Mouse (Mus musculus) frontal cortex, postnatal 10 days (tissue): ENCODE measurements around the gene Lrrc23.
"Not testable (repeated sequence)": the region's sequence is repeated elsewhere in the genome, so short reads cannot be mapped to it uniquely, and the experiment has no call there.

Experiments
- DNase-seq, 2 experiments: peaks; one replicate each; pipeline ENCODE4 v3.0.0; 2022; ENCODE audit warnings: low spot score in 2 of 2, mixed read lengths in 1 of 2

Lrrc23 gene

DNA sequence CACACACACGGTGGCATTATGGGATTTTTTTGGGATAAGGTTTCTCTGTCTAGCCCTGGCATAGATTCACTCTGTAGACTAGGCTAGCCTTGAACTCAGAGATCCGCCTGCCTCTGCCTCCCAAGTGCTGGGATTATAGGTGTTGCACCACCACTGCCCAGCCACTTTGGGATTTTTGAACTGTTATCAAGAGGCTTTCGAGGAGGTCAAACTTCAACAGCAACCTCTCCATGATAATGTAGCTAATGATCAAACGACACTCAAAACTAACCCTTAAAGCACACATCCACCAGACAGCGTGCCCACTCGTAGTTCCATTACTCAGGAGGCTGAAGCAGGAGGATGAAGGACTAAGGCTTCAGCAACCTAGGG is 28.4 kb upstream of the Lrrc23 start:
- DNase-seq = no peak

DNA sequence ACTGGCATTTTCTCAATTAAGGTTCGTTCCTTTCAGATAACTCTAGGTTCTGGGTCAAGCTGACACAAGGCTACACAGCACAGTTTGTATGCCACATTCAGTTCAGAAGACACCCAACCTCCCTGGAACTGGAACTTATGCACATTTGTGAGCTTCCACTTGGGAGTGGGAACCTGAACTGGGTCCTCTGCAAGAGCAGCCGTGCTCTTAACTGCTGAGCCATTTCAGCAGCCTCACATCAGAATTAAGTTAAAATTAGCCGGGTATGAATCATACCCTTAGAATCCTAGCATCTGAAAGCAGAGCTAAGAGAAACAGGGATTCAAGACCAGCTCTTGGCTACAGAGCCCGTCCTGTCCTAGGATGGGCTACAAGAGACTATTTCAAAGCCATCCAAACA is 27.8 kb upstream of the Lrrc23 start:
- no peak for DNase-seq

GRCm38 (mm10) chr6:124806446-124807140 is 27.1 kb upstream of the Lrrc23 start:
- DNase-seq = no peak

GRCm38 (mm10) chr6:124805341-124806321 is 26.1 kb upstream of the Lrrc23 start:
- DNase-seq = peak; percentile 95 to 96

GRCm38 (mm10) chr6:124804341-124804740 is 24.8 kb upstream of the Lrrc23 start:
- DNase-seq = no peak

DNA sequence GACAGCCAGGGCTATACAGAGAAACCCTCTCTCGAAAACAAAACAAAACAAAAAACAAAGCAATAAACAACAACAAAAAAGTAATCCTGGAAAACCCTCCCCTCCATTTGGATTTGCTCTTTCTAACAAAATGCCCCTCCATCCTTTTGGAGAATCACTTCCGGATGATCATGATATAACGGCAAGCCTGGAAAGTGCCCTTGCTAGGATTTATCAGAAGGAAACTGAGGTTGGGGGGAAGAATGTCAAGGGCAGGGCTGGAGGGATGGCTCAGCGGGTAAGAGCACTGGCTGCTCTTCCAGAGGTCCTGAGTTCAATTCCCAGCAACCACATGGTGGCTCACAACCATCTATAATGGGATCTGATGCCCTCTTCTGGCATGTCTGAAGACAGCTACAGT is 24.2 kb upstream of the Lrrc23 start:
- DNase-seq = not testable (repeated sequence)

DNA sequence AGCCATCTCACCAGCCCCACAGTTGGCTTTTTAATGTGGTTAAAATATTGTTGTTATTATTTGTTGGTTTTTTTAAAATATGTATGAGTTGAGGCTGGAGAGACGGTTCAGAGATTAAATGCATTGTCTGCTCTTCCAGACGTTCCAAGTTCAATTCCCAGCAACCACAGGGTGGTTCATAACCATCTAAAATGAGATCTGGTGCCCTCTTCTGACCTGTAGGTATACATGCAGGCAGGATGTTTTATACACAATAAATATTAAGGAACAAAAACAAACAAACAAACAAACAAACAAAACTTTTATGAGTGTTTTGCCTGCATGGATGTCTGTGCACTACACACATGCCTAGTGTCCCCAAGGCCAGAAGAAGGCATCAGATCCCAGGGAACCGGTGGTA is 23.5 kb upstream of the Lrrc23 start:
- no peak for DNase-seq

- not testable (repeated sequence) for DNase-seq
Observed at GRCm38 (mm10) chr6:124802400-124802799, 22.9 kb upstream of the Lrrc23 start.

- no peak for DNase-seq
Observed at GRCm38 (mm10) chr6:124796200-124796599, 16.7 kb upstream of the Lrrc23 start.

GRCm38 (mm10) chr6:124795781-124796180 is 16.3 kb upstream of the Lrrc23 start:
- no peak for DNase-seq

- DNase-seq = no peak
Observed at GRCm38 (mm10) chr6:124791911-124792310, 12.4 kb upstream of the Lrrc23 start.

DNA sequence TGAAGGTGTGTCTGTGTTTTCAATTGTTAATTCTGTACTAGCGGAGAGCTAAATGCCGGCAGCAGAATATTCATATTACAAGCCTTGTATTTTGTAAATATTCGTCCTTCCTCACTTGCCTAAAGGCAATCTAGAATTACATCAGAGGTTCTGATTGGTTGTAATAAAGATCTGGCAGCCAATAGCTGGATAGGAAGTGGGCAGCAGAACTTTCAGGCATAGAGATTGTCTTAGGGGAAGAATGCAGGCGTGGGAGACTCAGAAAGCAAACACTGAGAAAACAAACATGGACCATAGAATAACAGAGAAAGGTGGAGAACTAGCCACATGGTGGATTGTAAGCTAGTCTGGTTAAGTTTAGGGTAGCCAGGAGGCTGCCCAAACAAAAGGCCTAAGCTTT is 10.6 kb upstream of the Lrrc23 start:
- no peak for DNase-seq

- no peak for DNase-seq
Observed at GRCm38 (mm10) chr6:124789519-124789918, 10.0 kb upstream of the Lrrc23 start.

DNA sequence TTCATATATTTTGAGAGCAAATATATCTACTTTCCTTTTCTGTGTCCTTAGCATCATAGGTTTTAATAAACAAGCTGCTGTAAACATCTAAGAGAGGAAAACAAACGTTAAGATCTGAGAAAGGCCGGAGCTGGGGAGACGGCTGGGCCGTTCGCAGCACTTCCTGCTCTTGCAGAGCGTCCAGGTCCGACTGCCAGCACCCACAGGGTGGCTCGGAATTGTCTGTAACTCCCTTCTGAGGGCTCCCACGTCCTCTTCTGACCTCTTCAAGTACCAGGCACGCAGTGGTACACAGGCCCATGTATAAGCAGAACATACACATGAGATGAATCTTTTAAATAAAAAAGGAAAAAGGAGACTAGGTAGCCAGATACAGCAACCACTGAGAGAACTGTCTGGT is 8.2 kb upstream of the Lrrc23 start:
- DNase-seq = no peak

DNA sequence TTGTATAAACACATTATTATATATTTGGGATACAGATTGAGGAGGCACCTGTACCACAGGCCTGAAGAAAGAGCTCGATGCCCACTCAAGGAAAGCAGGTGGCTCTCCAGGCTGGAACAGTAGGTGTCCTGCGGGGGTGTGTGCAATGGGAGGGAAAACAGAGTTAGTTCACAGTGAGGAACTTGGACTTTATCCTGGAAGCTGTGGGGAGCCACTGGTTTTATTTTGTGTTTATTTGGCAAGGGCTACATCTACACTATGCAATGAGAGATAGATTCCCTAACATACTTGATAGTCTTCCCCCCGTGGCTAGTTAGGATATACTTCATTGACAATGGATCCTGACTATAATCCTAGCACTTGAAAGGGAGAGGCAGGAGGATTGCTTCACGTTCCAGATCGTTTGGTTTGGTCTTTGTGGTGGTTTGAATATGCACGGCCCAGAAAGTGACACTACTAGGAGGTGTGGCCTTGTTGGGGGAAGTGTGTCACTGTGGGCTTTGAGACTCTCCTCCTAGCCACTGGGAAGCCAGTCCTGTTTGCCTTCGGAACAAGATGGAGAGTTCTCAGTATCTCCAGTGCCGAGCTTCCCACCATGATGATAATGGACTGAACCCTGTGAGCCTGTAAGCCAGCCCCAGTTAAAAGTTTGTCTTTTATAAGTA is 7.4 kb upstream of the Lrrc23 start:
- no peak for DNase-seq

GRCm38 (mm10) chr6:124782436-124782835 is 2.9 kb upstream of the Lrrc23 start:
- no peak for DNase-seq

DNA sequence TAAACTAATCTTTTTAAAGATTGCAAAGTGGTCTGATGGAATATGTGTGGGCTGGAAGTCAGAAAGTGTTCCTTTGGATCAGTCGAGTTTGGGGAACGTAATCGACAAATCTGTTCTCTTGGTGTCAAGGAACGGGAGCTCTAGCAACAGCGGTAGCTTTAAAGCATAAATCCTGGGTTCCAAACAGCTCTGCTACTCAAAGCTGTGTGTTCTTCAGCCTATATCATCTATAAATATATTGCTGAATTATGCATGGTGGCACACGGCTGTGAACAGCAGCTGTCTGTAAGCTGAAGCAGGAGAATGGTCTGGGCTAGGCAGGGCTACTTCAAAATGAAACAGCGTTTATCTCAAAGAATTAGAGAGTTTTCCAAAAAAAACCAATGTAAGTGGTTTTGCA is 1.4 kb upstream of the Lrrc23 start:
- no peak for DNase-seq

- DNase-seq = no peak
Observed at GRCm38 (mm10) chr6:124779984-124780416, 473 bp upstream of the Lrrc23 start.

GRCm38 (mm10) chr6:124770511-124770910 is 9.0 kb downstream of the Lrrc23 start:
- DNase-seq = no peak

GRCm38 (mm10) chr6:124770013-124770412 is 9.5 kb downstream of the Lrrc23 start:
- no peak for DNase-seq

DNA sequence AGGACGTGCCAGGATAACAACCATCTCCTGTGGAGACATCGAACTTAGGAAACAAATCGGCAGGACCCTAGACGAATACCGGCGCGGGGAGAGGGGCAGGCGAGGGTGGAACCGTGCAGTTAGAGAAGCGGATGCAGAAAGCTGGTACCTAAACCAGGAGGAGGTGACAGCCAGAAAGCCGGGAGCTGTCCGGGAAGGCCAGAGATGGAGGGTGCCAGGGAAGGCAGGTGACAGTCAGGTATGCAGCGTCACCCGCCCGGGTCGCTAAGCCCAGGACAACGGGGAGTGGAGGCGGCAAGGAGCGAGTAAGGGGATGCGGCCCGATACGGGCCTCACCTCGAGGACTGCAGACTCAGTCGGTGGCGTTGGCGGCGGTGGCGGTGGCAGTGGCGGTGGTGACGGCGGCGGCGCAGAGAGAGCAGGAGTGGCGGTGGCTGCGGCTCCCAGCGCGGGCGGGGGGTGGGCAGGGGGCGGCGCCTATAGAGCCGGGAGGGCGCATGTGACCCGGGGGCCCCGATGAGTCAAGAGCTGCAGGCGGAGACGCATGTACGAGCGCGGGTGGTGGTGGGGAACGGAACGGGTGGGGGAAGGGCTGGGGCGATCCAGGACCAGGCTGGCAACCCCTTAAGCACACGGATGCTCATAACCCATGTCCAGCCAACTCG is 10.3 kb downstream of the Lrrc23 start, which contains the start of gene Eno2:
Eno2 (minus strand) TSS at position 573 of the 665 bp plus-strand sequence.
- peak; percentile 72 to 73 for DNase-seq

- DNase-seq = no peak
Observed at GRCm38 (mm10) chr6:124768704-124769044, 10.9 kb downstream of the Lrrc23 start.
